Comparison of ENCODE assay signal across 9 mouse cellular contexts in the genomic region with DNA sequence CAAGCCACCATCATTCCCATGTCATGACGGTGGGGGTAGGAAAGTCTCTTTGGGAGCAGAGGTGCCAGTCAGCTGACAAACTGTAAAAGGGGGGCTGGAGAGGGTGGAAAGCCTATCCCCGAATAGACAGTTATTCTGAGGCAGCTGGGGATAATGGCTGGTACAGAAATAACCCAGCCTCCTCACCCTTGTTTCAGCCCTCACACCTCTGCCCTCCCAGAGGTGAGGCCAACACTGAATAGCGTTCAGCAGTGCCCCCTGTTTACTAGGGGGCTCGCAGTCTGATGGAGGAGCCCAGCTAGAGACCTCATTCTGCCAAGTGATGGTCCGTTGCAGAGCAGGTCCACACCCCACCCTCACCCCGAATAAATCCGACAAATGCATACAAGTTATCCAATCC. TPM values are rescaled to one million over a fixed set of nuclear protein-coding genes. Genes with fewer than 3 reads are reported as not detected.
A peak's percentile ranks its signal among the peaks of the same experiment; 100 is the strongest.
DNase-seq lines count a peak whose midpoint lies in the region; ATAC-seq lines count a peak whose summit lies in the region.
"Had no signal": no experiment of that assay in that cellular context is flagged by ENCODE, and none has a peak within 500 bp of the region (broad histone marks: within the 10 kb centered on the region; RNA-seq: fewer than 3 reads in every experiment).

No protein-coding gene starts in this region.

- no peak overlapping the region; the same call in 1 of the 2 replicates for H3K27ac ChIP-seq in kidney, embryonic 14.5 days (ENCODE audit: low read depth, low read length)
- peak overlapping the region; percentile 99; the same call in 1 of the 2 replicates for H3K27ac ChIP-seq in embryonic facial prominence, embryonic 13.5 days
- no peak overlapping the region for H3K27ac ChIP-seq in midbrain, embryonic 12.5 days (replicated peaks)

- H3K4me1 ChIP-seq in kidney, embryonic 14.5 days (ENCODE audit: control insufficient read depth, insufficient read depth, low read length) = peaks cover 13% of the 10 kb centered on the region
- H3K4me1 ChIP-seq in embryonic facial prominence, embryonic 13.5 days = peaks cover 18% of the 10 kb centered on the region
- H3K4me1 ChIP-seq in midbrain, embryonic 12.5 days = peaks cover 22% of the 10 kb centered on the region

- peak overlapping the region; percentile 45 for H3K4me2 ChIP-seq in kidney, embryonic 14.5 days (replicated peaks; ENCODE audit: low read depth, low read length)
- H3K4me2 ChIP-seq in embryonic facial prominence, embryonic 13.5 days = peak overlapping the region; percentile 57
- H3K4me2 ChIP-seq in midbrain, embryonic 12.5 days (replicated peaks) = peak overlapping the region; percentile 86; the same call in 1 of the 2 replicates

- H3K9ac ChIP-seq in kidney, embryonic 14.5 days (ENCODE audit: low read depth, low read length) = peak overlapping the region; percentile 97; the same call in 1 of the 2 replicates
- peak overlapping the region; percentile 97 for H3K9ac ChIP-seq in embryonic facial prominence, embryonic 13.5 days
- peak overlapping the region; percentile 98; the same call in 1 of the 2 replicates for H3K9ac ChIP-seq in midbrain, embryonic 12.5 days (replicated peaks)

- no peaks in the 10 kb centered on the region for H3K27me3 ChIP-seq in kidney, embryonic 14.5 days (ENCODE audit: control insufficient read depth, insufficient read depth, low read length)
- H3K27me3 ChIP-seq in embryonic facial prominence, embryonic 13.5 days = no peaks in the 10 kb centered on the region
- H3K27me3 ChIP-seq in midbrain, embryonic 12.5 days = no peaks in the 10 kb centered on the region

- no peak overlapping the region for H3K4me3 ChIP-seq in kidney, embryonic 14.5 days (ENCODE audit: low read length)
- 0 out of 2 replicates have a peak overlapping the region, but pooled peaks have one; percentile 90 for H3K4me3 ChIP-seq in embryonic facial prominence, embryonic 13.5 days
- H3K4me3 ChIP-seq in midbrain, embryonic 12.5 days = no peak overlapping the region

- DNase-seq in cerebellum, adult 9-10 months = peak; percentile 45
- DNase-seq in cerebellum, postnatal 4 days (ENCODE audit: low spot score in 2 of 2) = no peak
- DNase-seq in kidney, postnatal 36 days = no peak
- DNase-seq in right cerebral cortex, postnatal 10 days (ENCODE audit: low spot score in 2 of 2) = no peak
- DNase-seq in gastrocnemius, adult 8-10 months (ENCODE audit: low spot score in 2 of 2) = no peak
- DNase-seq: thymus, adult 18-20 months had no signal

- 79% methylated on average over 7 of the region's 7 CpGs for WGBS in kidney, embryonic 14.5 days
- 79% methylated on average over 7 of the region's 7 CpGs for WGBS in embryonic facial prominence, embryonic 13.5 days
- WGBS in midbrain, embryonic 12.5 days = 86% methylated on average over 7 of the region's 7 CpGs

- 0 out of 2 replicates have a peak, but pooled peaks cover 3% of the 10 kb centered on the region for H3K36me3 ChIP-seq in kidney, embryonic 14.5 days (ENCODE audit: control insufficient read depth, insufficient read depth, low read length)
- 0 out of 2 replicates have a peak, but pooled peaks cover 2% of the 10 kb centered on the region for H3K36me3 ChIP-seq in embryonic facial prominence, embryonic 13.5 days
- H3K36me3 ChIP-seq in midbrain, embryonic 12.5 days = 0 out of 2 replicates have a peak, but pooled peaks cover under 1% of the 10 kb centered on the region

- ATAC-seq in kidney, embryonic 14.5 days (ENCODE audit: low FRiP score, low TSS enrichment) = no peak
- ATAC-seq in embryonic facial prominence, embryonic 13.5 days (ENCODE audit: insufficient number of reproducible peaks, insufficient read depth, low FRiP score, low TSS enrichment, low read depth) = no peak
- no peak for ATAC-seq in midbrain, embryonic 12.5 days (ENCODE audit: low FRiP score, low read depth)

- H3K9me3 ChIP-seq in kidney, embryonic 14.5 days (ENCODE audit: control insufficient read depth, low read length) = no peaks in the 10 kb centered on the region
- no peaks in the 10 kb centered on the region for H3K9me3 ChIP-seq in embryonic facial prominence, embryonic 13.5 days
- H3K9me3 ChIP-seq in midbrain, embryonic 12.5 days = no peaks in the 10 kb centered on the region

RNA-seq across cellular contexts. Expression of a gene that starts 1.1 kb away (rescaled TPM):
- polyA plus RNA-seq in kidney, embryonic 14.5 days (2014; fragmentation: Nextera tagmentation; extraction: Ambion mirVana) = 136 and 149 TPM in 2 replicates
- polyA plus RNA-seq in embryonic facial prominence, embryonic 13.5 days (2015; fragmentation: Nextera tagmentation; extraction: Ambion mirVana) = 102 and 108 TPM in 2 replicates
- 92.3 and 97.8 TPM in 2 replicates for polyA plus RNA-seq in midbrain, embryonic 12.5 days (2016; fragmentation: Nextera tagmentation; extraction: Ambion mirVana)
- 100 to 1,000 TPM in 2 of 4 experiments, 10 to 100 TPM in 2; 92.9 to 110 (median 100) TPM for total RNA-seq in gastrocnemius, adult 8-10 months (2022)
